Mouse (Mus musculus): ENCODE results near the gene Pgap1. TPM values are rescaled to one million over a fixed set of nuclear protein-coding genes. Genes with fewer than 3 reads are reported as not detected.

Gene Pgap1
- polyA plus RNA-seq, 1 experiment from 2014 or later: 14.6 TPM

- Histone ChIP-seq H3K9ac (ENCODE audit: low read length) (no peak overlapping the region), H3K4me1 (replicated peaks; ENCODE audit: control insufficient read depth, insufficient read depth, low read length) (no peaks in the 10 kb centered on the region), H3K27me3 (replicated peaks; ENCODE audit: control insufficient read depth, insufficient read depth, low read length) (no peaks in the 10 kb centered on the region), H3K27ac (ENCODE audit: low read depth) (no peak overlapping the region), H3K4me3 (ENCODE audit: low read depth, low read length) (no peak overlapping the region), H3K9me3 (ENCODE audit: control insufficient read depth, low read length) (no peaks in the 10 kb centered on the region), H3K4me2 (ENCODE audit: low read length) (no peak overlapping the region), H3K36me3 (ENCODE audit: control insufficient read depth, insufficient read depth, low read length) (no peaks in the 10 kb centered on the region)
- no peak for ATAC-seq (replicated peaks; ENCODE audit: low FRiP score, low TSS enrichment, low read depth)
- 53% methylated on average over 9 of the region's 9 CpGs for WGBS
- no peak for DNase-seq (ENCODE audit: low spot score)
Observed at GRCm38 (mm10) chr1:54585278-54585846, 27.9 kb upstream of the Pgap1 start.

GRCm38 (mm10) chr1:54584588-54585277 lies 27.2 kb upstream of the Pgap1 start:
- 71% methylated on average over 2 of the region's 2 CpGs for WGBS
- H3K36me3 ChIP-seq (ENCODE audit: control insufficient read depth, insufficient read depth, low read length): no peaks in the 10 kb centered on the region
- no peaks in the 10 kb centered on the region for H3K4me1 ChIP-seq (replicated peaks; ENCODE audit: control insufficient read depth, insufficient read depth, low read length)
- H3K4me3 ChIP-seq (ENCODE audit: low read depth, low read length): no peak overlapping the region
- ATAC-seq (replicated peaks; ENCODE audit: low FRiP score, low TSS enrichment, low read depth) (no peak), DNase-seq (ENCODE audit: low spot score) (no peak)
- no peak overlapping the region for H3K4me2 ChIP-seq (ENCODE audit: low read length)
- H3K9me3 ChIP-seq (ENCODE audit: control insufficient read depth, low read length): no peaks in the 10 kb centered on the region
- no peak overlapping the region for H3K27ac ChIP-seq (ENCODE audit: low read depth)
- no peaks in the 10 kb centered on the region for H3K27me3 ChIP-seq (replicated peaks; ENCODE audit: control insufficient read depth, insufficient read depth, low read length)
- no peak overlapping the region for H3K9ac ChIP-seq (ENCODE audit: low read length)

GRCm38 (mm10) chr1:54578358-54579184 lies 21.1 kb upstream of the Pgap1 start:
- Histone ChIP-seq H3K4me3 (ENCODE audit: low read depth, low read length) (no peak overlapping the region), H3K36me3 (ENCODE audit: control insufficient read depth, insufficient read depth, low read length) (no peaks in the 10 kb centered on the region), H3K4me1 (replicated peaks; ENCODE audit: control insufficient read depth, insufficient read depth, low read length) (no peaks in the 10 kb centered on the region), H3K4me2 (ENCODE audit: low read length) (no peak overlapping the region), H3K9me3 (ENCODE audit: control insufficient read depth, low read length) (no peaks in the 10 kb centered on the region), H3K27ac (ENCODE audit: low read depth) (no peak overlapping the region), H3K27me3 (replicated peaks; ENCODE audit: control insufficient read depth, insufficient read depth, low read length) (no peaks in the 10 kb centered on the region), H3K9ac (ENCODE audit: low read length) (no peak overlapping the region)
- ATAC-seq (replicated peaks; ENCODE audit: low FRiP score, low TSS enrichment, low read depth) (no peak), DNase-seq (ENCODE audit: low spot score) (no peak)
- WGBS: 64% methylated on average over 8 of the region's 8 CpGs

GRCm38 (mm10) chr1:54569102-54569501 lies 11.6 kb upstream of the Pgap1 start:
- H3K27me3 ChIP-seq (replicated peaks; ENCODE audit: control insufficient read depth, insufficient read depth, low read length): no peaks in the 10 kb centered on the region
- no peak overlapping the region for H3K27ac ChIP-seq (ENCODE audit: low read depth)
- no peak overlapping the region for H3K4me3 ChIP-seq (ENCODE audit: low read depth, low read length)
- H3K36me3 ChIP-seq (ENCODE audit: control insufficient read depth, insufficient read depth, low read length): no peaks in the 10 kb centered on the region
- no peaks in the 10 kb centered on the region for H3K4me1 ChIP-seq (replicated peaks; ENCODE audit: control insufficient read depth, insufficient read depth, low read length)
- DNase-seq (ENCODE audit: low spot score) (no peak), ATAC-seq (replicated peaks; ENCODE audit: low FRiP score, low TSS enrichment, low read depth) (no peak)
- H3K4me2 ChIP-seq (ENCODE audit: low read length): no peak overlapping the region
- 68% methylated on average over 2 of the region's 2 CpGs for WGBS
- H3K9me3 ChIP-seq (ENCODE audit: control insufficient read depth, low read length): no peaks in the 10 kb centered on the region
- no peak overlapping the region for H3K9ac ChIP-seq (ENCODE audit: low read length)

GRCm38 (mm10) chr1:54563923-54564322 lies 6.4 kb upstream of the Pgap1 start:
- Histone ChIP-seq H3K4me3 (ENCODE audit: low read depth, low read length) (no peak overlapping the region), H3K9me3 (ENCODE audit: control insufficient read depth, low read length) (no peaks in the 10 kb centered on the region), H3K27me3 (replicated peaks; ENCODE audit: control insufficient read depth, insufficient read depth, low read length) (no peaks in the 10 kb centered on the region), H3K4me2 (ENCODE audit: low read length) (no peak overlapping the region), H3K36me3 (ENCODE audit: control insufficient read depth, insufficient read depth, low read length) (no peaks in the 10 kb centered on the region), H3K27ac (ENCODE audit: low read depth) (no peak overlapping the region), H3K4me1 (replicated peaks; ENCODE audit: control insufficient read depth, insufficient read depth, low read length) (no peaks in the 10 kb centered on the region), H3K9ac (ENCODE audit: low read length) (no peak overlapping the region)
- ATAC-seq (replicated peaks; ENCODE audit: low FRiP score, low TSS enrichment, low read depth): no peak
- DNase-seq (ENCODE audit: low spot score): no peak
- 90% methylated on average over 6 of the region's 6 CpGs for WGBS

- Histone ChIP-seq H3K4me3 (ENCODE audit: low read depth, low read length) (peak overlapping the region; percentile 67), H3K27ac (ENCODE audit: low read depth) (0 out of 2 replicates have a peak overlapping the region, but pooled peaks have one; percentile 47), H3K9ac (ENCODE audit: low read length) (peak overlapping the region; percentile 52), H3K36me3 (ENCODE audit: control insufficient read depth, insufficient read depth, low read length) (no peaks in the 10 kb centered on the region), H3K4me2 (ENCODE audit: low read length) (peak overlapping the region; percentile 86), H3K4me1 (replicated peaks; ENCODE audit: control insufficient read depth, insufficient read depth, low read length) (peaks cover 3% of the 10 kb centered on the region; the same call in 1 of the 2 replicates), H3K9me3 (ENCODE audit: control insufficient read depth, low read length) (no peaks in the 10 kb centered on the region), H3K27me3 (replicated peaks; ENCODE audit: control insufficient read depth, insufficient read depth, low read length) (no peaks in the 10 kb centered on the region)
- DNase-seq (ENCODE audit: low spot score) (no peak), ATAC-seq (replicated peaks; ENCODE audit: low FRiP score, low TSS enrichment, low read depth) (peak; percentile 29; the same call in 1 of the 2 replicates)
- 3% methylated on average over 18 of the region's 18 CpGs for WGBS
Observed at GRCm38 (mm10) chr1:54556586-54557221, 780 bp downstream of the Pgap1 start.

- no peak for DNase-seq (ENCODE audit: low spot score)
- WGBS: 49% methylated on average over 4 of the region's 4 CpGs
Observed at GRCm38 (mm10) chr1:54555364-54556140, 1.9 kb downstream of the Pgap1 start.

GRCm38 (mm10) chr1:54552621-54553020 lies 4.9 kb downstream of the Pgap1 start:
- no peaks in the 10 kb centered on the region for H3K4me1 ChIP-seq (replicated peaks; ENCODE audit: control insufficient read depth, insufficient read depth, low read length)
- H3K27me3 ChIP-seq (replicated peaks; ENCODE audit: control insufficient read depth, insufficient read depth, low read length): no peaks in the 10 kb centered on the region
- H3K36me3 ChIP-seq (ENCODE audit: control insufficient read depth, insufficient read depth, low read length): peaks cover 20% of the 10 kb centered on the region
- DNase-seq (ENCODE audit: low spot score) (no peak), ATAC-seq (replicated peaks; ENCODE audit: low FRiP score, low TSS enrichment, low read depth) (no peak)
- no peak overlapping the region for H3K4me3 ChIP-seq (ENCODE audit: low read depth, low read length)
- no peak overlapping the region for H3K4me2 ChIP-seq (ENCODE audit: low read length)
- no peak overlapping the region for H3K27ac ChIP-seq (ENCODE audit: low read depth)
- no peak overlapping the region for H3K9ac ChIP-seq (ENCODE audit: low read length)
- 92% methylated on average over 2 of the region's 2 CpGs for WGBS
- no peaks in the 10 kb centered on the region for H3K9me3 ChIP-seq (ENCODE audit: control insufficient read depth, low read length)

More at GRCm38 (mm10) chr1:54555364-54556140, 1.9 kb downstream of the Pgap1 start:
- no peaks in the 10 kb centered on the region for H3K36me3 ChIP-seq (ENCODE audit: control insufficient read depth, insufficient read depth, low read length)
- H3K27me3 ChIP-seq (replicated peaks; ENCODE audit: control insufficient read depth, insufficient read depth, low read length): no peaks in the 10 kb centered on the region
- no peak for ATAC-seq (replicated peaks; ENCODE audit: low FRiP score, low TSS enrichment, low read depth)
- no peaks in the 10 kb centered on the region for H3K9me3 ChIP-seq (ENCODE audit: control insufficient read depth, low read length)
- H3K4me1 ChIP-seq (replicated peaks; ENCODE audit: control insufficient read depth, insufficient read depth, low read length): peaks cover 3% of the 10 kb centered on the region; the same call in 1 of the 2 replicates
- no peak overlapping the region for H3K27ac ChIP-seq (ENCODE audit: low read depth)
- H3K4me3 ChIP-seq (ENCODE audit: low read depth, low read length): no peak overlapping the region
- no peak overlapping the region for H3K4me2 ChIP-seq (ENCODE audit: low read length)
- H3K9ac ChIP-seq (ENCODE audit: low read length): no peak overlapping the region

All from intestine, embryonic 14.5 days (tissue).